Mouse (Mus musculus): ENCODE results near the gene Fam234b. TPM values are rescaled to one million over a fixed set of nuclear protein-coding genes. Genes with fewer than 3 reads are reported as not detected.

Fam234b gene
- total RNA-seq, 1 experiment from 2014 or later, result 26.0 TPM

DNA sequence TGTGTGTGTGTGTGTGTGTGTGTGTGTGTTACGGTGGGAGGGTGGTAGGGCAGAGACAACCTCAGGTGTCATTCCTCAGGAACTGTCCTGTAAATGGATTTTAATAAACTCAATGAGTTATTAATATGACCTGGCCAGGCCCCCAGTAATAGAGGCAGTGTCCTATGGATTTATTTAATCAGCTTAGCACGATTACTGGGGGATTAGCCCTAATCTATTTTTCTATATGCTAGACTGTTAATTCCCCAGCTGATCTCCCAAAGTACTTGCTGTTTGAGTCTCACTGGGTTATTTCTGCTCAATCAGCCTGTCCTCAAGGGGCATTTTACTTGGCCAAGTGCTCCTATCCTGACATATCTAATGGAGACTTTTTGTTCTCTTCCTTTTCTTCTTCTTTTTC lies 14.9 kb downstream of the Fam234b start:
- no peak for ATAC-seq (replicated peaks; ENCODE audit: low read depth, poor library complexity, severe bottlenecking)

DNA sequence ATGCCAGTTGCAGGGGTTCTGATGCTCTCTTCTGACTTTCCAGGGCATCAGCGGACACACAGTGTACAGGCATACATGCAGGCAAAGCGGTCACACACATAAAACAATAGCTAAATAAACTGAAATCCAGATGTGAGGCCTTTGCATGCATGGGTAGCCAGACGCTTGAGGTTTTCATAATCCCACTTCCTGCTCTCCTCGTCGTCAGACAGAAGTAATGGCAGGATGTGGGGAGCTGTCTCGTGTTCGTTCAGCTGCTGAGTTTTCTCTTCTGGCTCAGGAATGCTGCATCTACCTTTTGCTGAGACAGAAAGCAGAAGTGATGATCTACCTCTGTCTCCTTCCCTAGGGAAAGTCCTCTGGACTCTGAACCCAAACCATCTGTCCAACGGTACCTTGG lies 20.6 kb downstream of the Fam234b start:
- ATAC-seq (replicated peaks; ENCODE audit: low read depth, poor library complexity, severe bottlenecking), result peak; percentile 87

DNA sequence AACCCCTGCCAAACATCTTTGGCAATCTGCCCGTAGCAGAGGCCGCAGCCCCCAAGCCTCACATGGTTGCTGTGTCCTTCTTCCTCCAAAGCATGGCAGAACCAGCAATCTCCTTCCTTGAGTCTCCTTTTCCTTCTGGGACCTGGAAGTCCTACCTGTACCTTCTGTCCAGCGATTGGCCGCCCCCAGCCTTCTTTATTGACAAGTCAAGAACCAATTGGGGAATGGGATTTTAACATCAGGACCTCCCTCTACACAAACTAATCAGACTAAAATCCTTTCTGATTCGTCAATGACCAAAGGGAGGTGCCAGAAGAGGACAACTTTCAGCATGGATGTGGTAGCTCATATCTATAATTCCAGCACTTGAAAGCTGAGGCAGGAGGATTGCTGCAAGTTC lies 22.1 kb downstream of the Fam234b start:
- no peak for ATAC-seq (replicated peaks; ENCODE audit: low read depth, poor library complexity, severe bottlenecking)

DNA sequence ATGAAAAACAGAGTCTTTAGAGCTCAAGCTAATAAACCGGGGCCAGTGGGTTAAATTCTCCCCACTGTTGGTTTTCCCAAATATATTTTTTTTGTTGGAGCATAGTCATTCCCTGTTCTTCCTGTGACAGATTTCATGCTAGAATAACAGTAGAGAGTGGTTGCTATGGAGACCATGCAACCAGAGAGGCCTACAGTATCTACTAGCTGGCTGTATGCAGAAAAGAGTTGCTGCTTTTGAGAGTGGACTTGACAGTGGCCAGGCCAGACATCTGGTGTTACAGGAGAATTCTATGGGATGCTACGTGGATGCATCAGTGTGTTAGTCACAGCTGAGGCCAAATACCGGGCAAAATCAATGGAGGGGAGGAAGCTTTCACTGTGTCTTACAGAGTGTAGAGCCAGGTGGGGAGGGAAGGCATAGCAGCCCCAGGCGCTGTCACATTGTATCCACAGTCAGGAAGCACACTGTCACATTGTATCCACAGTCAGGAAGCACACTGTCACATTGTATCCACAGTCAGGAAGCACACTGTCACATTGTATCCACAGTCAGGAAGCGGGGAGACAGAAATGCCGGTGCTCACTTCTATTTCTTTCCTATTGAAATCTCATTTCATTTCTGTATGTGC lies 26.1 kb downstream of the Fam234b start:
- ATAC-seq (replicated peaks; ENCODE audit: low read depth, poor library complexity, severe bottlenecking), result peak; percentile 55

DNA sequence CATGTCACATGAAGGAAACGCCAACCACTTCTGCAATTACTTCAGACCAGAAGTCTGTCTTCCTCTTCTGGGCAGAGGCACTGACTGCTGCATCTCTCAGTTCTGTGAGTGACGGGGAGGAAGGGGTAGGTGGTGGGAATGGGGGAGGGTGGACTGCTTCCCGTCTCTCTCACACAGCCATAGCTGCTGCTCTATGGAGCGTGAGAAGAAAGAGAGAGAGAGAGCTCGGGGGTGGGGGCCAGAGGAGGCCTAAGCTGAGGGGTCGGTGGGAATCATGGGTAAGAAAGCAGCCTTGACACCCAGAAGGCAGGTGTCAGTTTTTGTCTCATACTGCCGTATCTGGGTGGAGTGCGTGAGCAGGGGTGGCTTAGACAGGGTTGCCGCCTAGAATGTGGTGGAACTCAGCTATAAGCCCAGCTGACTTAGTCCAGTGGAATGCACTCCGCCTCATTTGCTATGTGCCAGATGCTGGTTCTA lies 30.7 kb downstream of the Fam234b start:
- peak; percentile 89 for ATAC-seq (replicated peaks; ENCODE audit: low read depth, poor library complexity, severe bottlenecking)

DNA sequence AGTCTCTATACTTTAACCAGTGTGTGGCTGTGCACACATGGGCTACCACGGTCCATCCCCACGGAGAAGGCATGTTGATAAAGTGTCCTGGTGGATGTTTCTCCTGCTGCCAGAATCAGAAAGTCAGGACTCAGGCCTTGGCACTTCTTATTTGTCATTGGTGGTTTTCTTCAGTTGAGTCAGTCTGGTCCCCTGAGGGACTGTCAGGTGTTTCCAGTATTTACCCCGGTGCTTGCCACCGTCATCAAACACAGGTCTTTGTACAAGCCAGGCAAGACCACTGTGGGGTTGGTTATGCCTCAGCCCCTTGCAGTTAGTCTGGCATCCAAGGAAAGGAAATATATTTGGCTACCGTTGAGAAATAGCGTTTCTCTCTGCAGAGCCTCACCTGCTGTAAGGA lies 32.8 kb downstream of the Fam234b start:
- no peak for ATAC-seq (replicated peaks; ENCODE audit: low read depth, poor library complexity, severe bottlenecking)

DNA sequence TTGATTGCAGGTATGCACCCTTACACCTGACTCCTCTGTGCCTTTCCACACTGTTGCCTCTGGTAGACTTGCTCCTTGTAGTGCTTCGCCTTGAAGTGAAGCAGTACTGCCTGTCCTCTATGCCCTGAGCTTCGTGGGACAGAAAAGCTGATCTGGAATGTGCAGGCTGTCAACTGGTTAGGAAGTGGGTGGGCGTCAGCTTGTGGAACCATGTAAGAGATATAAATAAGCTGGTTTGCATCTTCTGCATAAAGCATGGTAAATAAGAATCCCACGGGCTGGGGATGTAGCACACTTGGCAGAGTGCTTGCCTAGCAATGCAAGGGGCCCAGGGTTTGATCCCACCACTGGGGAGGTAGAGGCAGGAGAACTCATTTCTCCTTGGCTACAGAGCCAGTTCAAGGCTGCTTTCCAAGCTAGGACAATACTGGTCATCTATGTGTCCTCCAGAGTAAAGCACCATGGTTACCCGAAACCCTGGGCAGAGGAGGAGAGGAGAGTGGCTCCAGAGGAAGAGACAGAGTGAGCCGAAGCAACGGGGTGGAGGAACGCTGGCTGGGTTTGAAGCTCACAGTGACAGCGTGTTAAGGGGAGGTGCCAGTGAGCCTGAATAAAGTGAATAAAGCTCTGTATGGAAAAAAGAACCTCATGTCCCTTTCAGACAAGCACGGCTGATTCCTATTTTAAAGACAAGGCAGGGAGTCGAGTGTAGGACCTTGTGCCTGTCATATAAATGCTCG lies 34.8 kb downstream of the Fam234b start:
- ATAC-seq (replicated peaks; ENCODE audit: low read depth, poor library complexity, severe bottlenecking), result no peak

DNA sequence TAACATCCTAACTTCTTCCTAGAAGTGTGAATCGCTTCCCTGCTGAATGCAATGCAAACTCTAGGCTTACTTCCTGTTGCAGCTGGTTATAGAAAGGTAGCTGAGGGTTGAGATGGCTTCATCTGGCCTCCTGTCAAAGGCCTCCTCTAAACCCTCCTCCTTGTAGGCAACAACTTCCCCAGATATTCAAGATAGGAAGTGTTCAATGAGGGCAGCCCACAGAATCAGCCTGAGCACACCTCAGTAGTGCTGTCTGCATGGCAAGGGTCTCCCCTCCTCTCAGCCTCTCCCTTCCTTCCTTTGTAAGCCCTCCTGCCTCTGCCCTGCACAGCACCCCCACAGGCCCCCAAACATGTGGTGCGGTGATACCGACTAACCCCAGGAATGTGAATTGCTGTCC lies 38.0 kb downstream of the Fam234b start:
- ATAC-seq (replicated peaks; ENCODE audit: low read depth, poor library complexity, severe bottlenecking), result no peak; the same call in 1 of the 2 replicates

DNA sequence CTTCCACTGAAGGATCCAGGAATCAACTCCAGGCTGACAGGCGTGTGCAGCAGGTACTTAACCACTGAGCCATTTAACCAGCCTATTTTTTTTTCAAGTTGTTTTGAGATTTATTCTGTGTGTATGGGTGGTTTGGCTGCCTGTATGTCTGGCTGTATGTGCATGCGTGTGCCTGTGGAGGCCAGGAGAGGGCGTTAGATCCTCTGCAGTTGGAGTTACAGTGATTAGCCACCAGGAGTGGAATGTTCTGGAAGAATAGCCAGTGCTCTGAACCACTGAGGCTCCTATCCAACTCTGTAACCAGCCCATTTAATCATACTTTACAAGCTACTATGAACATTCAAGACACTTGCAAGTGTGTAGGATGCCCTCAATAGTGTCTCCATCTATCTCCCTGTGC lies 38.8 kb downstream of the Fam234b start:
- 0 out of 2 replicates have a peak, but pooled peaks have one; percentile 14 for ATAC-seq (replicated peaks; ENCODE audit: low read depth, poor library complexity, severe bottlenecking)

DNA sequence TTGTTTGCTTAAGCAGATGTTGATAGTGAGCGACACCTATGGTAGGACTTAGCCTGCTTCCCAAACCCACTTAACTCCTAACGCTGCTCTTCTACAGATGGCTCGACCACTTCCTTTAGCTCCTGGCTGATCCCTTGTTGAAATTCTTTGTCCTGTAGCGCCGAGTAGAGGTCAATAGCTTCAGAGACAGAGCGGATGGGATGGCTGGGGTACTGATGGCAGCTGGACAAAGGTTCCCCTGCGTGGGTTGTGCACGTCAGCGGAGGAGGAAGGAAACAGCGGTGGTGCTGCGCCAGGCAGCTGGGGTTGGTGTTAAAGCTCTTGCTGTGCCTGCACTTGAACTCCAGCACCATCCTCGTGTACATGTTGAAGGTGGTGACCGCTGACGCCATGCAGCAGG lies 39.5 kb downstream of the Fam234b start:
- peak; percentile 73 for ATAC-seq (replicated peaks; ENCODE audit: low read depth, poor library complexity, severe bottlenecking)

DNA sequence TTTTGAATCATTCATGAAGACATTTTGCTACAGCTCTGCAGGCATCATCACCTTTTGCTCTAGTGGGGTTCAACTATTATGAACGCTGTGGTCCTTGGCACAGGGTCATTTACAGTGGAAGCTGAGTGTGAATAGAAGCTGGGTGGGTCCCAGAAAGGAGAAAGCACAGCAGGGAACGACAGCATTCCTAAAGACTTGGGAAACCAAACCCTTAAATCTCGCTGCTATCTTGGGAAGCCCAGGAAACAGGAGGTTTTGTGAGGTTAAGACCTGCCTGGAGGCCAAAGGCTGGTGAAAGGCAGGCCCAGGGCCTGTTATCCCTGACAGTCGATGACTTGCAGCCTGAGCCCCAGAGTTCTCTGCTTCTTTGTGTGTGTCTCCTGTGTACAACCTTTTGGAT lies 40.4 kb downstream of the Fam234b start:
- ATAC-seq (replicated peaks; ENCODE audit: low read depth, poor library complexity, severe bottlenecking), result no peak

DNA sequence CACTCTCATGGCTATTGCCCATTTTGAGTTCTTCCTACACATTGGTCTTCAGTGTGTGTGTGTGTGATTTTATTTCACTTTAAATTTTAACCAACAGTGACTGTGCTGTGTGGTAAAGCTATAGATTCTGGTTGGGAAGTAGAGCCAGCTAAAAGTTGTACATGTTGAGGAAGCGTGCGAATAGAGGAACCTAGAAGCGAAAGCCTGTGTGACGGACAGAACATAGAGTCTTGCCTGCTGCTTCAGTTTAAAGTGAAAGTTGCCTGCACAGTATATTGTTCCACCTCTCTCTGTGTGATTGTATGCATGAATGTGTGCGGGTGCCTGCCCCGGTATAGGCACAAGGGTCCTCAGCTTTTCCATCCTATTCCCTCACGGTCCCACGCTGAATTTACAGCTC lies 42.6 kb downstream of the Fam234b start:
- ATAC-seq (replicated peaks; ENCODE audit: low read depth, poor library complexity, severe bottlenecking), result peak; percentile 43

DNA sequence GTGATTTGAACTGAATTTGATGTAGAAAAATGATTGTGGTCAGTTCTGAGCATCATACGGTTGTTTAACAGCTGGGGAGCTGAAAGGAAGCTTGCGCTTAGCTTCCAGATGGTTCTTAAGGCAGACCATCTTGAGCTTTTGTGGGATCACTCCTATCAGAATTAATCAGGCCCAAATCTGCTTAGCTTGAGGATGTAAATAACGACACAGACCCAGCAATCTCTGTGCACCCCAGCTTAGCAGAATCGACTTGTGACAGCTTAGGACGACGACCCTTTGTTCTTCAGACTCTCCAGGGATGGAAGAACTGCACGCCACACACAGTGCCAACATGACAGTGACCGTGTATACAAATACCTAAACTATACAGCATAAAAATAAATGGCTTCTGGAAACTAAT lies 47.8 kb downstream of the Fam234b start:
- ATAC-seq (replicated peaks; ENCODE audit: low read depth, poor library complexity, severe bottlenecking), result no peak

DNA sequence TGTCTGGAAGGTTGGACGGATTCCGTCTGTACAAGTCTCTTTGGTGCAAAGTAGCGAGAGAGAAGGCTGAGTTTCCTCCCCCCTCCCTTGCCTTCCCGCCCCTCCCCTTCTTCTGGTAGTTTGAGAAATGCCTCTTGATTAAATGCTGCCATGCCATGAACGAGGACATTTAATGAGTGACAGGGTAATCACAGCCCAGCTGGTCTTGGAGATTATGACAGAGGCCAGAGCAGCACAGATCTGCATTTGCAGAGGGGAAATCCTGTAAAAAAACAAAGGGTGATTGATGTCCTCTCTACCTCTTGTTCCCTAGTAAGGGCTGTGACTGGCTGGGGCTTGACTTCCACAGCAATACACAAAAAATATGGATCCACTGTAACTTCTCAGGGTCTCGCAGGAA lies 50.1 kb downstream of the Fam234b start:
- no peak for ATAC-seq (replicated peaks; ENCODE audit: low read depth, poor library complexity, severe bottlenecking)

DNA sequence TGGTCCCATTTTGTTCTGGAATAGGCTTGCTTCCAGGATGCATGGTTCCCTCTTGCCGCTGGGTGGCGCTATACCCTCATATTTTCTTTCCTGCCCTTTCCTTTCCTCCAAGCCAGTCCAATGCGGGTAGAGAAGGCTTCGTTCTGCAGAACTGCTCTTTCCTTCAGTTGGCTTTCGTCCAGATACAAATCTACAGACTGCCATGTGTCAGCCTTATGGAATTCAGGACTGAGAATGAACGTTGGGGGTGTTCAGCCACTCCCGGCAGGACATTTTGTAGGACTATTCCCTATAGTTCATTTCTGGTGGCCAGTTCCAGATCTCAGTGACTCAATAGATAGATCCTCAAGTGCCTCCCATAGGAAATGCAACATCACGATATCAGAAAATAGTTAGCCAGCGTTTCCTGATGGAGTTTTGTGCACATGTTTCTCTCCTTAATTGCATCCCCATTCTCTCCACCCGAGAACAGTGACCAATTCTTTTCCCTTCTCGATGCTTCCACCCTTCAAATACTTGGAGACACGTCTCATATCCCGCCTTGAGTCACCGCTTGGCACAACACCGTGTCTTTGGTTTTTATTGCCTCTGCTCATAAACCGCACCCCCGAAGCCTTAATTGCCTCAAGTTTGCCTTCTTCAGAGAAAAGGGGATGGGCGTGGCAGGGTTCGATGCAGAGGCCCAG lies 52.2 kb downstream of the Fam234b start:
- peak; percentile 62 for ATAC-seq (replicated peaks; ENCODE audit: low read depth, poor library complexity, severe bottlenecking)

DNA sequence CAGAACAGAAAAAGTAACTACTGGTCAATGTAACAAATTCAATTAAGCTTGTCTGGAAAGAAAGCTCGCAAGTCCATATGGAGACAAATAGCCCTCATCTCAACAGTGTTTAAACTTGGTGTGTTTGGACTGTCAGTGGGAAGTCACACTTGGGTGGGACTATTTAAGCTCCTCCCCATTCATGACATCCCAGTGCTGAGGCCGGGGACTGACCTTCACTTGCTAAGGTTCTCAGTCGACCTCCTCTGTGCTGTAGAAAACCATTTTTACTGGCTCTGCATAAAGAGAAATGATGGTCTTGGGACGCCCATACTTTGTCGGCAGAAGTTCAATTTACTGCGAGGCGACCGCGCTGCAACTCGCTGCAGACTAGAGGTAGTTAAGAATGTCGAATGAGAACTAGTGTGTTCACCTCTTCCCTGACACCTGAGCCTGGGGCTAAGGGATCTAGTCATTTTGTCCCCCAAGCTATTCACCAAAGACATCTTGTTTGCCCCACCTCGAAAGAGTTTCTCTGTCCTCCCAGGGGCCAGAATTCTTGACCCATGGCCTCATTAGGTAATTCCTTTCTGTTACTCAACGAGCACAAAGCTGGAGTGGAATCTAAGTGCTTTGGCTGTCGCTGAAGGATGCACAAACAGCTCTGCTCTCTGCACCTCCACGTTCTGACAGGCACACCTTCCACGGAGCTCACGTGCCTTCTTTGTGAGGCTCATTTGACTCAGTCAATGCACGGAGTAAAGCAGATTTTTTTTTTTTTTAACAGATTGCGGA lies 53.3 kb downstream of the Fam234b start:
- no peak for ATAC-seq (replicated peaks; ENCODE audit: low read depth, poor library complexity, severe bottlenecking)

DNA sequence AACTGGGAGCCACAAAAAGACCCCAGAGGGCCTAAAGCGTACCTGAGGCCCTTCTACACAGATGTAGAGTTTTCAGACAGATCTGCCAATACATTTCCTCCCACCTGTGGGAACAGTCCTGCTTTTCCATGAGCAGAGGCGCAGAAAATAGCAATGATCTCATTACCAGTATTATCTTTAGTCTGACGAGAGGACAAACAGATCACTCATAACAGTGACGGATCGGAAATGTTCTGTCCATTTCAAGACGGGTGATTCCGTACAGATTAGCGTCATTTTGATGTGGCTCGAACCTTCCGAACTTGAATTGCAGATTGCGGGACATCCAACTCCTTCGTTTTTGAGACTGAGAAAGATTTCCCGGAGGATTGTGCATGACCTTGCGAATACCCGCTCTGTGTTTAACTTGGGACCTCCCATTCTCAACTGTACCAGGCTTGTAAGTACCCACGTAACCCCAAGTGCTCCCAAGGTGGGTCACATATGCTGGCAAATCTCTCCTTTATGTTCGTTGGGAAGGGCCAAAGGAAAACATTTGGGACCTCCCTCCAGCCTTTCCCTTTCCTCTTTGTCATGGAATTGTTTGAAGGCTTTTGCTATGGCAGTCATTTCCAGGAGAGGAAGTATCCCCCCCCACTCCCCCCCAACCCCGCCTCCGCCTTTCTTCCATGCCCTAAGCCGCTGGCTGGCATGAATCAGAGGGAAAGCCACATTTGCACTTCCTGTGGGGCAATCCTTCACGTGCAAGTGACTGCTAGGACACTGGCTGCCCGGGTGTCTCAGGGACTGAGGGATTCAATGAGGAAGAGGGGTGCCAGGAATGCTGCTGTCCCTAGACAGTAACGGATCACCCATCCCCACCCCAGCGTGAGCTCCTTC lies 54.3 kb downstream of the Fam234b start:
- peak; percentile 60 for ATAC-seq (replicated peaks; ENCODE audit: low read depth, poor library complexity, severe bottlenecking)

DNA sequence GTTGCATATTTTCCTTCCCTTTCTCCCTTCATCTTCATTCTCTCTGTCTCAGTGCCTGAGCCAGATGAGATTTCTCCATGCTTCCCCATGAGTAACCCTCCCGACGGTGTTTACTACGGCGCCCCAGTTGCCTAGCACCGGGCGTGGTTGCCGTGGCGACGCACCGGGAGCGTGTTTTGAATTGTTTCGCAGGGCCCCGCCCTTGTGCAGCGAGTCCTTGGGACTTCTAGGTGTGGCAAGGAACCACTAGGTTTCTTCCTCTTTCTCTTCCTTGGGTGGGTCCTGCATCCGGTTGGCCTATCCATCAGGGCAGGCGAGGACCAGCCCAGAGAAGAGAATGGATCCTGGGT lies 54.9 kb downstream of the Fam234b start:
- peak; percentile 86 for ATAC-seq (replicated peaks; ENCODE audit: low read depth, poor library complexity, severe bottlenecking)

DNA sequence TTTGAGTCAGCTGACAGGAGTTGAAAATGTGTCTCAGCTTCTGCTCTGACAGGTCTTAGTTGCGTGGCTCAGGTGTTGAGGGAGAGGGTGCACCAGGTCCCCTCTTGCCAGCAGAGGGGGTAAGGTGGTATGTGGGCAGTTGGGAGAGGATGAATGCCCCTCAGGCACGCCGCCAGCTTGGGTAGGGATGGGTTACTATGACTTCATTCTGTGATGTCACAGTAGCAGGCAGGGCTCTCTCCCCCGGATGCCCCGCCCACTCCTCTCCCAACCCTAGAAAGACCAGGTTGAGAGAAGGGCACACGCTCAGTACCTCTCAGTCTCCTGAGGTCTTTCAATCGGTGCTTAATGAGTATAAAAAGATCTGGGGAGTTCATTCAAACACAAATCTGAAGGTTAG lies 56.4 kb downstream of the Fam234b start, which contains the start of gene Gsg1:
Gsg1 (minus strand) TSS at position 199 of the 400 bp plus-strand sequence.
- no peak for ATAC-seq (replicated peaks; ENCODE audit: low read depth, poor library complexity, severe bottlenecking)

Data from common myeloid progenitor, adult 5-6 weeks (primary cell).